32 mouse cellular contexts compared by ENCODE assay signal in genomic region chr7:126955125-126955524, GRCm38 (mm10). TPM values are rescaled to one million over a fixed set of nuclear protein-coding genes. Genes with fewer than 3 reads are reported as not detected.
"Had no signal": no experiment of that assay in that cellular context is flagged by ENCODE, and none has a peak within 500 bp of the region (broad histone marks: within the 10 kb centered on the region; RNA-seq: fewer than 3 reads in every experiment).

No protein-coding gene starts in this region.

- ATAC-seq: forebrain, embryonic 13.5 days; forebrain, embryonic 14.5 days; forebrain, embryonic 15.5 days; forebrain, embryonic 16.5 days; forebrain, postnatal 0 days had no signal

- H3K4me3 ChIP-seq: embryonic facial prominence, embryonic 10.5 days; embryonic facial prominence, embryonic 12.5 days; embryonic facial prominence, embryonic 13.5 days; embryonic facial prominence, embryonic 15.5 days; erythroblast, embryonic 14.5 days; forebrain, embryonic 10.5 days; forebrain, embryonic 12.5 days; forebrain, embryonic 13.5 days; forebrain, embryonic 15.5 days; heart, adult 2 months; heart, embryonic 10.5 days had no signal

- DNase-seq: cerebellum, adult 2 months; cerebellum, adult 8-10 months; cerebellum, adult 9-10 months; cerebellum, adult 9-11 months; cerebellum, postnatal 10 days; cerebellum, postnatal 14 days; cerebellum, postnatal 25 days; cerebellum, postnatal 36 days; embryo, embryonic 11 days; forebrain, postnatal 0 days; gastrocnemius, postnatal 10 days; gastrocnemius, postnatal 14 days; gastrocnemius, postnatal 25 days; gastrocnemius, postnatal 36 days; heart, adult 11 months; heart, adult 18-20 months; heart, adult 2 months had no signal

- H3K27ac ChIP-seq: embryonic facial prominence, embryonic 10.5 days; embryonic facial prominence, embryonic 12.5 days; embryonic facial prominence, embryonic 13.5 days; embryonic facial prominence, embryonic 15.5 days; forebrain, embryonic 10.5 days; forebrain, embryonic 12.5 days; forebrain, embryonic 13.5 days; forebrain, embryonic 15.5 days; heart, adult 2 months; heart, embryonic 10.5 days had no signal

- H3K4me2 ChIP-seq: embryonic facial prominence, embryonic 12.5 days; embryonic facial prominence, embryonic 13.5 days; embryonic facial prominence, embryonic 15.5 days; forebrain, embryonic 12.5 days; forebrain, embryonic 13.5 days; forebrain, embryonic 15.5 days had no signal

- H3K9ac ChIP-seq: embryonic facial prominence, embryonic 12.5 days; embryonic facial prominence, embryonic 13.5 days; embryonic facial prominence, embryonic 15.5 days; forebrain, embryonic 12.5 days; forebrain, embryonic 13.5 days; forebrain, embryonic 15.5 days; forebrain, postnatal 0 days had no signal

- H3K27me3 ChIP-seq: forebrain, embryonic 15.5 days had no signal

- H3K9me3 ChIP-seq: embryonic facial prominence, embryonic 10.5 days; embryonic facial prominence, embryonic 12.5 days; embryonic facial prominence, embryonic 13.5 days; embryonic facial prominence, embryonic 15.5 days; forebrain, embryonic 10.5 days; forebrain, embryonic 12.5 days; forebrain, embryonic 13.5 days; forebrain, embryonic 15.5 days; heart, embryonic 10.5 days had no signal

- H3K36me3 ChIP-seq: embryonic facial prominence, embryonic 10.5 days; embryonic facial prominence, embryonic 12.5 days; embryonic facial prominence, embryonic 13.5 days; embryonic facial prominence, embryonic 15.5 days; forebrain, embryonic 10.5 days; forebrain, embryonic 12.5 days; heart, embryonic 10.5 days had no signal

RNA-seq across cellular contexts. Expression of gene Asphd1, which starts 5.7 kb away (rescaled TPM):
- total RNA-seq: common myeloid progenitor, adult 5-6 weeks; gastrocnemius, adult 18-20 months; gastrocnemius, adult 8-10 months; gastrocnemius, postnatal 14 days; gastrocnemius, postnatal 25 days; gastrocnemius, postnatal 36 days; heart, adult 18-20 months; heart, adult 2 months had no signal
- polyA plus RNA-seq: erythroblast, embryonic 14.5 days; heart, embryonic 10.5 days had no signal

RNA-seq across cellular contexts. Expression of gene Cdiptos, which starts 20.8 kb away (rescaled TPM):
- total RNA-seq: forebrain, postnatal 0 days; gastrocnemius, postnatal 25 days had no signal
- polyA plus RNA-seq: erythroblast, embryonic 14.5 days had no signal
